Mouse (Mus musculus): ENCODE measurements at regions not wholly inside any gene's neighbourhood (a gene's known extent, or its start where the extent isn't known, plus 50 kb on each side); places are given as distances from the start of the nearest gene placed in this dataset.

DNA sequence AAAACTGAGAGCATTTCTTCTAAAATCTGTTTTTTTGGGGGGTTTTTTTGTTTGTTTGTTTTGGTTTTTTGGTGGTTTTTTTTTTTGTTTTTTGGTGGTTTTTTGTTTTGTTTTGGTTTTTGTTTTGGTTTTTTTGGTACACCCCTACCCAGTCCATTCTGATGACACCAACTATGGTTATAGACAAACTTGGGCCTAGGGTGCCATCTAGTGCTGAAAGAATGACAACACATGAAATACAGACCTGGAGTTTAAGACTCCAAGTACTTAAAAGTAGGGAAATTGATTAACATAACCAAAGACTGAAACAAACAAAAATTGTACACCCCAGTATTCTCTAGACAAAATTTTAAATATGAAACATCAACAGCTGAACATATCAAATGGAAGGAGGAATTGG lies 76.0 kb upstream of the Ano5 start:
- no peaks in the 10 kb centered on the region for H3K27me3 ChIP-seq (replicated peaks; ENCODE audit: control insufficient read depth, insufficient read depth, low read length)
- DNase-seq, result peak; percentile 33
- no peak overlapping the region for H3K27ac ChIP-seq (ENCODE audit: insufficient read depth, low read depth, low read length)
- H3K4me1 ChIP-seq (ENCODE audit: control insufficient read depth, insufficient read depth, low read length), result no peaks in the 10 kb centered on the region
- H3K36me3 ChIP-seq (ENCODE audit: control insufficient read depth, insufficient read depth, low read length), result no peaks in the 10 kb centered on the region
- no peak overlapping the region for H3K4me3 ChIP-seq (ENCODE audit: insufficient read depth, low read depth, low read length)
- TF ChIP-seq CTCF (conservative IDR thresholded peaks at IDR 0.05; ENCODE audit: insufficient read depth, insufficient read length, low read depth, low read length) (no peak), POLR2A (IDR thresholded peaks at IDR 0.05; ENCODE audit: low read depth, low read length) (no peak)

DNA sequence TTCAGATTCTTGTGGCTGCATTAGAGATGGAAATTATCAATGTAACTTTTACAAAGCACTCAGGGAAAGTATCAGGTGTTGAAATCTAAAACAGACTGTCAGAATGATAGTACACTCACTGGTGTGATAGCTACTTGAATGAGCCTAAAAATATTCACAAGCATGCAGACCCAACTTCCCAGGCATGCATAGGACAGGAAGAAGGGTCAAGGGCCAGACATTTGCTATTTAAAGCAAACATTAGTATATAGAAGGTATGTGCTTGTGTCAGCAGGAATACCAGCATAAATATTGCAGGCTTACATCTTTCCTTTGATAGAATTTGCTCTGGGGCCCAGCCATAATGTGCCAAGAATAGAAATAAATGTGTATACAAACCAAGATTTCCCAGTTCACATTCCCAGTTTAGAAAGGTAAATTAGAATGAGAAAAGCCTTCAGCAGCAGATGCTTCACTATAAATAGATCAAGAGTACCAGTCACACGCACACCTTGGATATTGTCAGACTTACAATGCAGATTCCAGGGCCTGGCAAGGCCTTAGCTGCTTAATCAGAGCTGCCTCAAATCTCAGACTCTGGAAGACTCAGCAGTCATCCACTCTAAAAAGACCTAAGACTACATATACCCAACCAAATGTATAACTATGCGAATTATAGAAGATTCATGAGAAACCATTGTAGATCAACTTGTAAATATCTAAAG lies 55.7 kb upstream of the Ano5 start:
- Histone ChIP-seq H3K27ac (ENCODE audit: insufficient read depth, low read depth, low read length) (no peak overlapping the region), H3K4me3 (ENCODE audit: insufficient read depth, low read depth, low read length) (no peak overlapping the region), H3K27me3 (replicated peaks; ENCODE audit: control insufficient read depth, insufficient read depth, low read length) (no peaks in the 10 kb centered on the region), H3K4me1 (ENCODE audit: control insufficient read depth, insufficient read depth, low read length) (no peaks in the 10 kb centered on the region), H3K36me3 (ENCODE audit: control insufficient read depth, insufficient read depth, low read length) (no peaks in the 10 kb centered on the region)
- WGBS, result 82% methylated on average over 2 of the region's 2 CpGs
- DNase-seq, result no peak
- TF ChIP-seq POLR2A (IDR thresholded peaks at IDR 0.05; ENCODE audit: low read depth, low read length) (no peak), CTCF (conservative IDR thresholded peaks at IDR 0.05; ENCODE audit: insufficient read depth, insufficient read length, low read depth, low read length) (no peak)

DNA sequence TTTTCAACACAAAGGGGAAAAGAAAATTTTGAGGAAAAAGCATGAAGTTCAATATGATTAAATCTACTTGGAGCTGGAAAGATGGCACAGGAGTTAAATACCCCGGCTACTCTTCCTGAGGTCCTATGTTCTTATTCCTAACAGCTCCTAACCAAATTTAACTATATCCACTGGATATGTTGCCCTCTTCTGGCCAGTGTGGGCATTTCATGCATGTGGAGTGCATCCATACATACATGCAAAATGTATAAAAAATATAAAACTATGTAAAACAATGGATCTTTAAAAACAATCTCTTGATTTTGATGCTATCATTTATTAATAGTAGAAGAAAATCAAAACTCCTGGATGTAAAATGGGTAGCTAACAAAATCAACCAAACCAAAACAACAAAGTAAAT lies 52.1 kb upstream of the Ano5 start:
- TF ChIP-seq POLR2A (IDR thresholded peaks at IDR 0.05; ENCODE audit: low read depth, low read length), result no peak
- no peak for TF ChIP-seq CTCF (conservative IDR thresholded peaks at IDR 0.05; ENCODE audit: insufficient read depth, insufficient read length, low read depth, low read length)
- 88% methylated on average over 1 of the region's 1 CpGs for WGBS

More for the DNA sequence above, 52.1 kb upstream of the Ano5 start:
- H3K27ac ChIP-seq (ENCODE audit: insufficient read depth, low read depth, low read length), result no peak overlapping the region
- H3K4me3 ChIP-seq (ENCODE audit: insufficient read depth, low read depth, low read length), result no peak overlapping the region
- H3K4me1 ChIP-seq (ENCODE audit: control insufficient read depth, insufficient read depth, low read length), result no peaks in the 10 kb centered on the region
- no peaks in the 10 kb centered on the region for H3K27me3 ChIP-seq (replicated peaks; ENCODE audit: control insufficient read depth, insufficient read depth, low read length)
- H3K36me3 ChIP-seq (ENCODE audit: control insufficient read depth, insufficient read depth, low read length), result no peaks in the 10 kb centered on the region
- no peak for DNase-seq

All from kidney, adult 2 months (tissue).